Mouse (Mus musculus) kidney, adult 2 months (tissue): ENCODE data around the gene Adap2.

Source experiments
- CTCF ChIP-seq: fragments of 200-500 bp; conservative IDR thresholded peaks from 2 replicates; pipeline ENCODE4 v1.5.1; 2011; ENCODE audit warnings: low read depth, mild to moderate bottlenecking, control low read depth, low read length, moderate library complexity, mixed read lengths; ENCODE audit not compliant: insufficient read depth, insufficient read length
- POLR2A ChIP-seq: fragments of 200-500 bp; IDR thresholded peaks from one replicate; pipeline ENCODE4 v1.6.1; 2011; ENCODE audit warnings: low read depth, low read length, control low read depth

DNA sequence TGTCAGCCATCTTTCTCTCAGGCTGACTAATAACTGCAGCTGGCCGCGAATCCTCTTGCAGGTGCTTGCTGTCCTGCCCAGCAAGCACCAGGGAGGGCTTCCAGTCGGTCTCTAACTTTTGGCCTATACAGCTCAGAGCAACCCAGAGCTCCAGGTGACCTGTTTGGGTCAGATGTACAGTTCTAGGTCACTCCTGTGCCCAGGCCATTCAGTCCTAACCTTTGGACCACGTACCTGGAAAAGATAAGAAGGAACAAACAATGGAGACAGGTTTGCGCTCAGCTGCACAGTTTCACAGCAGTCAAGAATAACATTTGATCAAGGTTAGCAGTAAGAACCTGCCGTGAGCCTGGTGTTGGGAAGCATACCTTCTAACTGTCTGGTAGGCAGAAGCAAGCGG is 5.1 kb downstream of the Adap2 start:
- TF ChIP-seq CTCF (no peak), POLR2A (no peak)
